Mouse (Mus musculus) heart, postnatal 0 days (tissue): ENCODE results near the gene Proser2. TPM values are rescaled to one million over a fixed set of nuclear protein-coding genes. Genes with fewer than 3 reads are reported as not detected.

Experiments used
- ATAC-seq: fragments of 200-750 bp; cut with Nextera tagmentation; 2 replicates; pipeline ENCODE4 v1.8.0; 2017; ENCODE audit warnings: low read depth, moderate number of reproducible peaks, moderate library complexity; ENCODE audit not compliant: insufficient read depth
- DNase-seq: peaks from one replicate; pipeline ENCODE4 v3.0.0-alpha.2; 2016; ENCODE audit warnings: low spot score
- H3K27ac ChIP-seq: fragments of 300-500 bp; sonication (generic); 2 replicates; pipeline ENCODE4 v1.5.1; 2014; ENCODE audit warnings: low read depth, mild to moderate bottlenecking
- H3K27me3 ChIP-seq: fragments of 300-500 bp; sonication (generic); 2 replicates; pipeline ENCODE4 v1.6.1; 2014; ENCODE audit warnings: low read length, mixed read lengths; ENCODE audit not compliant: control insufficient read depth, insufficient read depth
- H3K36me3 ChIP-seq: fragments of 300-500 bp; sonication (generic); replicated peaks from 2 replicates; pipeline ENCODE4 v1.6.1; 2014; ENCODE audit warnings: low read length, mixed read lengths; ENCODE audit not compliant: control insufficient read depth, insufficient read depth
- H3K4me1 ChIP-seq: fragments of 300-500 bp; sonication (generic); 2 replicates; pipeline ENCODE4 v1.6.1; 2014; ENCODE audit warnings: antibody characterized with exemption; ENCODE audit not compliant: control insufficient read depth, insufficient read depth
- H3K4me2 ChIP-seq: fragments of 300-500 bp; sonication (generic); 2 replicates; pipeline ENCODE4 v1.6.1; 2014; ENCODE audit warnings: low read depth, mild to moderate bottlenecking, low read length, moderate library complexity
- H3K4me3 ChIP-seq: fragments of 300-500 bp; sonication (generic); 2 replicates; pipeline ENCODE4 v1.5.1; 2014; ENCODE audit warnings: low read depth, low read length
- H3K9ac ChIP-seq: fragments of 300-500 bp; sonication (generic); replicated peaks from 2 replicates; pipeline ENCODE4 v1.6.1; 2014; ENCODE audit warnings: low read depth, low read length, mixed read lengths
- H3K9me3 ChIP-seq: fragments of 300-500 bp; sonication (generic); replicated peaks from 2 replicates; pipeline ENCODE4 v1.6.1; 2016; ENCODE audit warnings: low read length; ENCODE audit not compliant: control insufficient read depth
- CTCF ChIP-seq: IDR thresholded peaks from 2 replicates; pipeline ENCODE4 v1.5.1; 2016; ENCODE audit warnings: antibody characterized with exemption, control low read depth, low read depth
- EP300 ChIP-seq: IDR thresholded peaks from 2 replicates; pipeline ENCODE4 v1.6.1; 2016; ENCODE audit warnings: antibody characterized with exemption, low read depth
- WGBS: fragments of 180-500 bp; shearing (Covaris S2); extraction: QIAGEN DNeasy Blood & Tissue Kit; methylation state at CpG from one replicate; pipeline ENCODE4 v1.1.7; 2014; 5-methylcytosine and 5-hydroxymethylcytosine counted together
- polyA plus RNA-seq: library from polyadenylated mRNA; unstranded; fragments of >200 nt; fragmentation: Nextera tagmentation; extraction: Ambion mirVana; gene quantifications from 2 replicates; pipeline ENCODE4 v1.2.1, GENCODE M21; 2015
- total RNA-seq: library from RNA; depleted of rRNA; stranded (reverse); fragments of >200 nt; gene quantifications from 2 replicates; pipeline ENCODE4 v1.2.3, GENCODE M21; 2014; ENCODE audit warnings: low replicate concordance

The Proser2 gene
- total and polyA plus RNA-seq, 2 experiments from 2014 or later: 17.9 to 39.8 TPM

DNA sequence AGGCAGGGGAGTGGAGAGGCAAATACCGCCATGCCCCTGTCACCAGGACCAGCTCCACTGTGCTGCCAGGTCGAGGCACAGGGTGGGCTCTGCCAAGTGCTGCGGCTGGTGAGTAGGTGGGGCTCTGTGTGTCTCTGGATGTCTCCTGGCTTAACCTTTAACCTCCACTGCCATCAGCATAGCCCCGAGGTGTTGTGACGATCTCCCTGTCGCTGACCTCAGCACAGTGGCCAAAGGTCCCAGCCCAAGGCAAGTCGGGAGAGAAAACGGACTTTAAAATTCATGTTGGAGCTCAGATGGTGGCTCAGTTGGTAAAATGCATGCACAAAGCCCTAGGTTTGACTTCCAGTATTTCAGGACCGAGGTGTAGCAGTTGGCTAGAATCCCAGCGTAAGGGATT, 15.6 kb upstream of the Proser2 start:
- no peaks in the 10 kb centered on the region for H3K9me3 ChIP-seq
- H3K9ac ChIP-seq: no peak overlapping the region
- no peak overlapping the region for H3K4me2 ChIP-seq
- H3K27me3 ChIP-seq: no peaks in the 10 kb centered on the region
- H3K4me3 ChIP-seq: no peak overlapping the region
- WGBS: 80% methylated on average over 10 of the region's 10 CpGs
- no peaks in the 10 kb centered on the region for H3K4me1 ChIP-seq
- H3K36me3 ChIP-seq: no peaks in the 10 kb centered on the region
- DNase-seq (no peak), ATAC-seq (no peak)
- no peak overlapping the region for H3K27ac ChIP-seq
- TF ChIP-seq EP300: no peak
- no peak for TF ChIP-seq CTCF

DNA sequence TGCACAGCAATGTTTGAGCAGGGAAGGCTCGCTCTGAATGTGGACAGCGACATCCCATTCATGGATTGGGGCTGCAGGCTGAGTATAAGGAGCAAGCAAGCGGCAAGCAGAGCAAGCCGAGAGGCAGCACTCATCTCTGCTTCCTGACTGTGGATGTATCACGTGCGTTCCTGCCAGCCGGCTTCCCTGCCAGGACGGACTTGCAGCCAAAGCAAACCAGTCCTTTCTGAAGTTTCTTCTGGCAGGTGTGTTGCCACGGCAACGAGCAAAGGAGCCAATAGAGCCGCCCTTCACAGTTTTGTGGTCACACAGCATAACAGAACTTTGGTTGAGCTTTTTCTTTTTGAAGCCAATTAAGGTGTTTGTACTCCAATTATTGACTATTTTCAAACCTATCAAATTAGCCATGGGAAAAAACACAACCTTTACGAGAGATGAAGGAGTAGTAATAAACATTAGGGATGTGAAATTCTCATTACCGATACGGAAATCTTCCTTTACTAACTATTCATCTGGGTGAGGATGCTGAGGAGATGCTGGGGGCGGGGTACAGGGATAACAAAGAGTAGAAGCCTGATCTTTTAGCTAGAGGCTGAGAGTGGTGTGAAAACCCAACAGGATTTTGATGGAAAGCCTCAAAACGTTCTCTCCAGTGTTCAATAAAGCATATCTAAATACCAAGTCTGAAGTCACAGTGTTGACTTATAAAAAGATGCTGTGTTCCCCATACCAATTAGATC, 13.1 kb upstream of the Proser2 start:
- H3K9me3 ChIP-seq: no peaks in the 10 kb centered on the region
- ATAC-seq (no peak), DNase-seq (no peak)
- no peak overlapping the region for H3K4me2 ChIP-seq
- no peaks in the 10 kb centered on the region for H3K36me3 ChIP-seq
- H3K27me3 ChIP-seq: no peaks in the 10 kb centered on the region
- no peaks in the 10 kb centered on the region for H3K4me1 ChIP-seq
- 81% methylated on average over 16 of the region's 16 CpGs for WGBS
- H3K27ac ChIP-seq: no peak overlapping the region
- TF ChIP-seq CTCF (no peak), EP300 (no peak)
- H3K4me3 ChIP-seq: no peak overlapping the region
- H3K9ac ChIP-seq: no peak overlapping the region

DNA sequence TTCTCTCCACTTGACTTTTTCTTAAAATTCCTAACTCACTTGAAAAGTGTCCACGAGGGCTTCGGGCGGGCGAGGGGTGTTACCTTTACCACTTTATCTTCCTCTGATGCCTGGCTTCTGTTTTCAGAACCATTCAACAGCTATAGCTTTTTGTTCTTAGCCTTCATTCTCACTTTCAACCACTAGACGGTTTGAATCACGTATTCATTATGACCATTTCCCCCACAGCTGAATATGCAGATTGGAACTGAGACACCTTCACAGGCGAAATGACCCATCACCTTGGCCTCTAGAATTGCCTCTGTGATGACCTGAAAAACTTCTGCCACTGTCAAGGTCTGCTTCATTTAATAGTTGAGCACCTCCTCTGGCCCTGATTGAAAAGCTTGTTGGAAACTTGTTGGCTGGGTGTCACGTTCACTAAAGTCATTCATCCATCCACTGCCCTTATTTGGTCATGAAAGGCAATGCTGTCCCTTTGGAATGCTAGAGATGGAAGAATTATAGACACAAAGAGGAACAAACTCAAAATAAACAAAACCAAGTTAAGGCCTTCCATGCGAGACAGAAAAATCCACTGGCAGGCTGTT, 10.7 kb upstream of the Proser2 start:
- H3K9me3 ChIP-seq: no peaks in the 10 kb centered on the region
- WGBS: 73% methylated on average over 9 of the region's 9 CpGs

DNA sequence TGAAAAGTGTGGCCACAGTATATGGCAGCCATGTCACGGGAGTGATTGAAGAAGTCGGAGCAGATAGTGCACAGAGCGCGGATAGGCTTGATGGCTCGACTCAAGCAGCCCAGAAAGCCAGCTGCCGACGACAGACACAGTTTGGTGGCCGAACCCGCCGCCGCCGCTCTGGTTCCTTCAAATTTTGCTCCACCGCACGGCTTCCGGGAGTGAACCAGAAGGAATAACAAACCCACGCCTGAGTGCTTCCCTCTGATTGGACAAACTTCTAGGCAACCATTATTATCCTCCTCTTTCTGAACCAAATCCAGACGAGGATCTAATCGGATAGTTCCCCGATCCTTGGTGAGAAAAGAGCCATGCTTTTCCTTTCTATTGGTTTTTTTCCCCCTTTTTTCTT, 3.9 kb upstream of the Proser2 start:
- Histone ChIP-seq H3K27ac (no peak overlapping the region), H3K4me2 (no peak overlapping the region), H3K4me1 (0 out of 2 replicates have a peak, but pooled peaks cover 3% of the 10 kb centered on the region), H3K9me3 (no peaks in the 10 kb centered on the region), H3K9ac (no peak overlapping the region), H3K36me3 (no peaks in the 10 kb centered on the region), H3K4me3 (no peak overlapping the region), H3K27me3 (no peaks in the 10 kb centered on the region)
- DNase-seq: no peak
- ATAC-seq: no peak
- TF ChIP-seq EP300 (no peak), CTCF (no peak)
- 92% methylated on average over 19 of the region's 19 CpGs for WGBS

More for the DNA sequence above, 10.7 kb upstream of the Proser2 start:
- DNase-seq (no peak), ATAC-seq (no peak)
- H3K9ac ChIP-seq: no peak overlapping the region
- H3K4me1 ChIP-seq: no peaks in the 10 kb centered on the region
- no peak overlapping the region for H3K27ac ChIP-seq
- no peaks in the 10 kb centered on the region for H3K36me3 ChIP-seq
- H3K4me3 ChIP-seq: no peak overlapping the region
- TF ChIP-seq EP300: no peak
- no peak for TF ChIP-seq CTCF
- no peaks in the 10 kb centered on the region for H3K27me3 ChIP-seq
- H3K4me2 ChIP-seq: no peak overlapping the region

DNA sequence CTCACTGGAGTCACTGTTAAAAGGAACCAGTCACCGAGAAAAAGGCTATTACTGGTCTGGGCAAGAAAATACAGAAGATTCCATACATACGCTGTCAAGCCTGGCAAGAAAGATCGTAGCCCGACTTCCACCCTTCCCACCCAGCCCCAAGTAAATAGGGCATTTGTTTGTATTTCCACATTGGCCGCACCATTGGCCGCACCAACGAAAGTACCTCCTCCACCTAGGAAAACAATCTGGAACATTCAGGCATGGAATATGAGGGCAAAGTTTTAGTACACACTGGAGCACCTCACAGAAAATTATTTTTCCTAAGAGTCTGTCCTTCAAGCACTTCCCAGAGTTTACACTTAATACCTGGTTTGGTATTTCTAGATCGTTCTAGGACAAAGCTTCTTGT, 1.1 kb downstream of the Proser2 start:
- peak overlapping the region; percentile 81 for H3K9ac ChIP-seq
- H3K27ac ChIP-seq: peak overlapping the region; percentile 85
- 41% methylated on average over 8 of the region's 8 CpGs for WGBS
- no peaks in the 10 kb centered on the region for H3K9me3 ChIP-seq
- TF ChIP-seq CTCF: no peak
- TF ChIP-seq EP300: no peak
- peak overlapping the region; percentile 90 for H3K4me3 ChIP-seq
- H3K4me1 ChIP-seq: 0 out of 2 replicates have a peak, but pooled peaks cover 10% of the 10 kb centered on the region
- peak overlapping the region; percentile 82 for H3K4me2 ChIP-seq
- H3K36me3 ChIP-seq: no peaks in the 10 kb centered on the region
- ATAC-seq: no peak
- H3K27me3 ChIP-seq: no peaks in the 10 kb centered on the region
- DNase-seq: no peak
